Mouse (Mus musculus): Measurements from ENCODE around the gene Olfr622. TPM values are rescaled to one million over a fixed set of nuclear protein-coding genes. Genes with fewer than 3 reads are reported as not detected.

The Olfr622 gene
- total RNA-seq (2014; rRNA removed) (not detected in 2 replicates), polyA plus RNA-seq (2015; fragmentation: Nextera tagmentation; extraction: Ambion mirVana) (not detected in 2 replicates)

DNA sequence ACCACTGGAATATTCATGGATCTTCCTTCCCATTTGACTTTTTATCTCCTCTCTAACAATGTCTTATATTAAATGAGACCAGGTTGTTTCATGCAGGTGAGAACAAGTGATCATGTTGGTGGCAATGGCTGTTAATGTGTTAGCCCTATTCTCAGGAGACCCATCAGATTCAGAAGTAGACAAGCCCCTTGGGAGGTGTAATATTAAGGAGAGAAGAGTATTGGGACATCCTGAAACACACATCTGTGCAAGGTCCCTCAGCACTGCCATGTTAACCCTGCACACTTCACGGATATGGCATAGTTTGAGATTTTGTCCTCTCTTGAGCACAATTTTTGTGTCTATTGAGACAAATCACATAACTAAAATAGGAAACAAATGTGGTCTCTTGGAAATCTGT lies at the start of gene Olfr622:
Gene Olfr622 (minus strand): TSS at position 101 of the 400 bp plus-strand sequence.
- no peaks in the 10 kb centered on the region for H3K4me1 ChIP-seq (ENCODE audit: insufficient read depth)
- no peak within 1 kb of the TSS for H3K27ac ChIP-seq (ENCODE audit: low read depth, low read length)
- H3K27me3 ChIP-seq (ENCODE audit: insufficient read depth, low read length) = no peaks in the 10 kb centered on the region
- H3K9me3 ChIP-seq (ENCODE audit: low read length) = no peaks in the 10 kb centered on the region
- no peak within 1 kb of the TSS for H3K4me3 ChIP-seq (ENCODE audit: low read depth, low read length)
- H3K9ac ChIP-seq = no peak within 1 kb of the TSS
- no peak for TF ChIP-seq CTCF (IDR thresholded peaks at IDR 0.05; ENCODE audit: low read depth)
- no peak within 1 kb of the TSS for H3K4me2 ChIP-seq (ENCODE audit: low read depth)
- no peak for DNase-seq
- no peaks in the 10 kb centered on the region for H3K36me3 ChIP-seq (ENCODE audit: insufficient read depth)
- no peak for ATAC-seq
- WGBS = 77% methylated on average over 1 of the region's 1 CpGs

DNA sequence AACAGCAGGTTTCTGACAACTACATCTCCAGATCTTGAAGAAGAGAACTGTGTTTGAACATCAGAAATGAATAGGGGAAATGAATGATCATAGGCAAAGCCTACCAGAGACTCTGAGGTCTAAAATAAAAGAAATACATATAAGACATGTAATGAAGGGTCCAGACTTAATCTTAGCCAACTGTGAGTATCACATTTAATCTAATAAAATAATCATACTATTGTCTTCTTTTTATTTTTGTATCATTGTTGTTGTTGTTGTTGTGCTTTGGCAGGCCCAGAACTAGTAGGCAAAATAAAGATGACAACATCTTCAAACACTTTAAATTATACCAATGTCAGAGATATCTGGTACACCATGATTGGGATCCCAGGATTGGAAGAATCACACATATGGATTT lies 39.9 kb upstream of the Olfr622 start, which contains the start of gene Olfr625-ps1:
Gene Olfr625-ps1 (plus strand): TSS at position 301 of the 400 bp plus-strand sequence.
- no peak for TF ChIP-seq CTCF (IDR thresholded peaks at IDR 0.05; ENCODE audit: low read depth)
- no peak for ATAC-seq
- H3K27me3 ChIP-seq (ENCODE audit: insufficient read depth, low read length) = no peaks in the 10 kb centered on the region
- H3K9me3 ChIP-seq (ENCODE audit: low read length) = no peaks in the 10 kb centered on the region
- no peak within 1 kb of the TSS for H3K4me2 ChIP-seq (ENCODE audit: low read depth)
- H3K9ac ChIP-seq = no peak within 1 kb of the TSS
- no peaks in the 10 kb centered on the region for H3K36me3 ChIP-seq (ENCODE audit: insufficient read depth)
- DNase-seq = no peak
- no peak within 1 kb of the TSS for H3K27ac ChIP-seq (ENCODE audit: low read depth, low read length)
- no peak within 1 kb of the TSS for H3K4me3 ChIP-seq (ENCODE audit: low read depth, low read length)
- no peaks in the 10 kb centered on the region for H3K4me1 ChIP-seq (ENCODE audit: insufficient read depth)

GRCm38 (mm10) chr7:103671091-103671490 lies 28.6 kb upstream of the Olfr622 start, which contains the start of gene Olfr624:
Gene Olfr624 (minus strand): TSS chr7:103671191.
- no peak within 1 kb of the TSS for H3K27ac ChIP-seq (ENCODE audit: low read depth, low read length)
- no peak for ATAC-seq
- no peak for TF ChIP-seq CTCF (IDR thresholded peaks at IDR 0.05; ENCODE audit: low read depth)

DNA sequence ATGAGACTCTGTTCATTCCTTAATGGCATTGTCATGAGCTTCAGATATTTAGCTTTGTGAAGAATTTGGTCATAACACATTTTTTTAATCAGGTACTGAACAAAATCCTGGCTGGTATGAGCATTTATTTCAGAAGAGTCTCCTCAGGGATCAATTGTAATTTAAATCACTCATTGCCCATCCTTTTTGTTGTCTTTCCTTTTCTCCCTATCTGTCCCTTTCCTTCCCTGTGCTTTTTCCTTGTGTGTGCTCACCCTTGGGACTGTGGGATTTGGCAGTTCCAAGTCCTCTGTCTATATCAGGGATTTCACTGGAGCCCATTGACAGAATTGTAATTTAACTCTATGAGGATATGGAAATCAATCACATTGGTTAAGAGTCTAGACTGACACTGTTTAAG lies 21.1 kb upstream of the Olfr622 start, which contains the start of gene Olfr623:
Gene Olfr623 (minus strand): TSS at position 101 of the 400 bp plus-strand sequence.
- H3K27ac ChIP-seq (ENCODE audit: low read depth, low read length) = no peak within 1 kb of the TSS
- H3K36me3 ChIP-seq (ENCODE audit: insufficient read depth) = no peaks in the 10 kb centered on the region
- H3K9ac ChIP-seq = no peak within 1 kb of the TSS
- no peak for ATAC-seq
- no peak for DNase-seq
- no peak within 1 kb of the TSS for H3K4me3 ChIP-seq (ENCODE audit: low read depth, low read length)
- no peak within 1 kb of the TSS for H3K4me2 ChIP-seq (ENCODE audit: low read depth)
- H3K4me1 ChIP-seq (ENCODE audit: insufficient read depth) = no peaks in the 10 kb centered on the region
- TF ChIP-seq CTCF (IDR thresholded peaks at IDR 0.05; ENCODE audit: low read depth) = no peak
- no peaks in the 10 kb centered on the region for H3K9me3 ChIP-seq (ENCODE audit: low read length)
- no peaks in the 10 kb centered on the region for H3K27me3 ChIP-seq (ENCODE audit: insufficient read depth, low read length)

More at GRCm38 (mm10) chr7:103671091-103671490, 28.6 kb upstream of the Olfr622 start, which contains the start of gene Olfr624:
- WGBS = 92% methylated on average over 2 of the region's 2 CpGs
- H3K4me2 ChIP-seq (ENCODE audit: low read depth) = no peak within 1 kb of the TSS
- no peaks in the 10 kb centered on the region for H3K9me3 ChIP-seq (ENCODE audit: low read length)
- H3K27me3 ChIP-seq (ENCODE audit: insufficient read depth, low read length) = no peaks in the 10 kb centered on the region
- H3K4me3 ChIP-seq (ENCODE audit: low read depth, low read length) = no peak within 1 kb of the TSS
- H3K36me3 ChIP-seq (ENCODE audit: insufficient read depth) = no peaks in the 10 kb centered on the region
- H3K9ac ChIP-seq = no peak within 1 kb of the TSS
- H3K4me1 ChIP-seq (ENCODE audit: insufficient read depth) = no peaks in the 10 kb centered on the region
- no peak for DNase-seq

DNA sequence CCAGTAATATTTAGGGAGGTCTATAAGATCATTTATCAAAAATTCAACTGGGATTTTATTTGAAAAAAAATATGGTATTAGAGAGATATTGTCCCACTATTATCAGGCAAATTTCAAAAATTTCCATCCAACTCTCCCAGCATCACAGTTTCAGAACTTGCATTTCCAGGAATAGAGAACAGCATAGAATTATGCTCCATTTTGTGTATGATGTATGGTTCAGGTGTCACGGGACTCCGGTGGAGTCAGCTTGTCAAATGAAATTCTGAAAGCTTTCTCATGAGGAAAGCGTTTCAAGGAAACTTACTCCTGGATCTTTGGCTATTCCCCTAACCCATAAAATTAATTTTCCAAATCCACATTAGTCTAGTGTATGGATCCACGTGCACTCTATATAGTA lies 1.6 kb upstream of the Olfr622 start:
- no peaks in the 10 kb centered on the region for H3K27me3 ChIP-seq (ENCODE audit: insufficient read depth, low read length)
- H3K36me3 ChIP-seq (ENCODE audit: insufficient read depth) = no peaks in the 10 kb centered on the region
- ATAC-seq (no peak), DNase-seq (no peak)
- no peak overlapping the region for H3K4me2 ChIP-seq (ENCODE audit: low read depth)
- no peaks in the 10 kb centered on the region for H3K9me3 ChIP-seq (ENCODE audit: low read length)
- H3K9ac ChIP-seq = no peak overlapping the region
- H3K27ac ChIP-seq (ENCODE audit: low read depth, low read length) = no peak overlapping the region
- no peak for TF ChIP-seq CTCF (IDR thresholded peaks at IDR 0.05; ENCODE audit: low read depth)
- no peak overlapping the region for H3K4me3 ChIP-seq (ENCODE audit: low read depth, low read length)
- 87% methylated on average over 4 of the region's 4 CpGs for WGBS
- H3K4me1 ChIP-seq (ENCODE audit: insufficient read depth) = no peaks in the 10 kb centered on the region

DNA sequence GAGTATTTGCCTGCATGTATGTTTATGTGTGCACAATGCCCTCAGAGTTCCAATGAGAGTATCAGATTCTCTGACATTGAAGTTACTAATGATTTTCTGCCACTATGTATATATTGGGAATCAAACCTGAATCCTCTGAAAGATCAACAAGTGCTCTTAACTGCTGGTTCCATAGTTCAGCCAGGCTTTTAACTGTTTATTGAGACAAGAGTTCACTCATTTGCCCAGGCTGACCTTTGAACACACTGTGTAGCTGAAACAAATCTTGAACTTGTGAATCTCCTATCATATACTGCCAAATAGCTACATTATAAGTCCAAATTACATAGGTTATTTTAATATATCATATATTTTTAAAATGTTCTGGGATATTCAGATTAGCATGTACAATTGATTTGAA lies 5.7 kb downstream of the Olfr622 start:
- Histone ChIP-seq H3K4me3 (ENCODE audit: low read depth, low read length) (no peak overlapping the region), H3K4me2 (ENCODE audit: low read depth) (no peak overlapping the region), H3K9ac (no peak overlapping the region), H3K9me3 (ENCODE audit: low read length) (no peaks in the 10 kb centered on the region), H3K27ac (ENCODE audit: low read depth, low read length) (no peak overlapping the region), H3K36me3 (ENCODE audit: insufficient read depth) (no peaks in the 10 kb centered on the region), H3K4me1 (ENCODE audit: insufficient read depth) (no peaks in the 10 kb centered on the region), H3K27me3 (ENCODE audit: insufficient read depth, low read length) (no peaks in the 10 kb centered on the region)
- no peak for TF ChIP-seq CTCF (IDR thresholded peaks at IDR 0.05; ENCODE audit: low read depth)
- DNase-seq (no peak), ATAC-seq (no peak)

GRCm38 (mm10) chr7:103612434-103612833 lies 30.1 kb downstream of the Olfr622 start, which contains the start of gene Olfr620:
Gene Olfr620 (minus strand): TSS chr7:103612534.
- TF ChIP-seq CTCF (IDR thresholded peaks at IDR 0.05; ENCODE audit: low read depth) = no peak
- Histone ChIP-seq H3K9ac (no peak within 1 kb of the TSS), H3K4me3 (ENCODE audit: low read depth, low read length) (no peak within 1 kb of the TSS), H3K27me3 (ENCODE audit: insufficient read depth, low read length) (no peaks in the 10 kb centered on the region), H3K4me2 (ENCODE audit: low read depth) (no peak within 1 kb of the TSS), H3K9me3 (ENCODE audit: low read length) (no peaks in the 10 kb centered on the region), H3K36me3 (ENCODE audit: insufficient read depth) (no peaks in the 10 kb centered on the region), H3K4me1 (ENCODE audit: insufficient read depth) (no peaks in the 10 kb centered on the region), H3K27ac (ENCODE audit: low read depth, low read length) (no peak within 1 kb of the TSS)
- ATAC-seq (no peak), DNase-seq (no peak)
- WGBS = 75% methylated on average over 2 of the region's 2 CpGs

Data from forebrain, postnatal 0 days (tissue).